Mouse (Mus musculus) limb, embryonic 12.5 days (tissue): ENCODE data around the gene Dynlt1f. TPM values are rescaled to one million over a fixed set of nuclear protein-coding genes. Genes with fewer than 3 reads are reported as not detected.
"Not testable (repeated sequence)": the region's sequence is repeated elsewhere in the genome, so short reads cannot be mapped to it uniquely, and the experiment has no call there.

ENCODE experiments used
- ATAC-seq: fragments of 200-750 bp; cut with Nextera tagmentation; 2 replicates; pipeline ENCODE4 v1.8.0; 2017; ENCODE audit warnings: low read depth, moderate TSS enrichment; ENCODE audit not compliant: insufficient number of reproducible peaks, insufficient read depth, low FRiP score, low TSS enrichment
- H3K27ac ChIP-seq: fragments of 300-500 bp; sonication (generic); 2 replicates; pipeline ENCODE4 v1.5.1; 2016; ENCODE audit warnings: mild to moderate bottlenecking, moderate library complexity
- H3K27me3 ChIP-seq: fragments of 300-500 bp; sonication (generic); 2 replicates; pipeline ENCODE4 v1.6.1; 2016; ENCODE audit warnings: mild to moderate bottlenecking, moderate library complexity
- H3K36me3 ChIP-seq: fragments of 300-500 bp; sonication (generic); 2 replicates; pipeline ENCODE4 v1.6.1; 2016; ENCODE audit warnings: mild to moderate bottlenecking, moderate library complexity
- H3K4me1 ChIP-seq: fragments of 300-500 bp; sonication (generic); replicated peaks from 2 replicates; pipeline ENCODE4 v1.6.1; 2016
- H3K4me2 ChIP-seq: fragments of 300-500 bp; sonication (generic); 2 replicates; pipeline ENCODE4 v1.6.1; 2016; ENCODE audit warnings: mild to moderate bottlenecking, moderate library complexity
- H3K4me3 ChIP-seq: fragments of 300-500 bp; sonication (generic); replicated peaks from 2 replicates; pipeline ENCODE4 v1.5.1; 2016; ENCODE audit warnings: mild to moderate bottlenecking
- H3K9ac ChIP-seq: fragments of 300-500 bp; sonication (generic); replicated peaks from 2 replicates; pipeline ENCODE4 v1.6.1; 2016; ENCODE audit warnings: mild to moderate bottlenecking, moderate library complexity
- H3K9me3 ChIP-seq: fragments of 300-500 bp; sonication (generic); 2 replicates; pipeline ENCODE4 v1.6.1; 2016; ENCODE audit warnings: mild to moderate bottlenecking, moderate library complexity
- WGBS: fragments of 180-500 bp; shearing (Covaris S2); methylation state at CpG from one replicate; pipeline ENCODE4 v1.1.7; 2016; 5-methylcytosine and 5-hydroxymethylcytosine counted together
- polyA plus RNA-seq: library from polyadenylated mRNA; unstranded; fragments of >200 nt; fragmentation: Nextera tagmentation; extraction: Ambion mirVana; gene quantifications from 2 replicates; pipeline ENCODE4 v1.2.1, GENCODE M21; 2016

Gene Dynlt1f
- polyA plus RNA-seq, 1 experiment from 2014 or later, result 326 TPM

GRCm38 (mm10) chr17:6620035-6620434 is 35.7 kb downstream of the Dynlt1f start:
- not testable (repeated sequence) for H3K4me1 ChIP-seq, H3K9ac ChIP-seq, H3K27ac ChIP-seq, H3K4me2 ChIP-seq, H3K36me3 ChIP-seq, ATAC-seq, H3K4me3 ChIP-seq, H3K9me3 ChIP-seq, H3K27me3 ChIP-seq
- 66% methylated on average over 6 of the region's 6 CpGs for WGBS

- ATAC-seq, H3K4me3 ChIP-seq, H3K27me3 ChIP-seq: not testable (repeated sequence)
These were observed 36.4 kb downstream of the Dynlt1f start for GRCm38 (mm10) chr17:6619271-6619670.

GRCm38 (mm10) chr17:6617689-6618400 is 37.9 kb downstream of the Dynlt1f start:
- not testable (repeated sequence) for H3K27ac ChIP-seq, H3K9ac ChIP-seq, H3K36me3 ChIP-seq, H3K4me2 ChIP-seq, H3K4me1 ChIP-seq, H3K27me3 ChIP-seq, H3K4me3 ChIP-seq, ATAC-seq, H3K9me3 ChIP-seq
- WGBS, result 34% methylated on average over 8 of the region's 13 CpGs

More at GRCm38 (mm10) chr17:6619271-6619670, 36.4 kb downstream of the Dynlt1f start:
- not testable (repeated sequence) for H3K36me3 ChIP-seq, H3K4me2 ChIP-seq, H3K9me3 ChIP-seq, H3K4me1 ChIP-seq, H3K27ac ChIP-seq, H3K9ac ChIP-seq
- 90% methylated on average over 5 of the region's 5 CpGs for WGBS

- H3K4me1 ChIP-seq, ATAC-seq, H3K9ac ChIP-seq, H3K36me3 ChIP-seq, H3K9me3 ChIP-seq, H3K27me3 ChIP-seq, H3K4me2 ChIP-seq, H3K27ac ChIP-seq, H3K4me3 ChIP-seq: not testable (repeated sequence)
- WGBS, result 97% methylated on average over 9 of the region's 9 CpGs
These were observed 39.0 kb downstream of the Dynlt1f start for GRCm38 (mm10) chr17:6616731-6617130.

- not testable (repeated sequence) for H3K4me2 ChIP-seq, H3K27me3 ChIP-seq, H3K9me3 ChIP-seq, H3K27ac ChIP-seq, H3K9ac ChIP-seq, ATAC-seq, H3K4me3 ChIP-seq, H3K4me1 ChIP-seq, H3K36me3 ChIP-seq
- WGBS, result 96% methylated on average over 5 of the region's 9 CpGs
These were observed 41.4 kb downstream of the Dynlt1f start for GRCm38 (mm10) chr17:6614316-6614715.

- not testable (repeated sequence) for H3K4me3 ChIP-seq, H3K9ac ChIP-seq, H3K36me3 ChIP-seq, H3K27ac ChIP-seq, H3K4me1 ChIP-seq, H3K4me2 ChIP-seq, H3K27me3 ChIP-seq, H3K9me3 ChIP-seq, ATAC-seq
- WGBS, result 67% methylated on average over 11 of the region's 14 CpGs
These were observed 42.2 kb downstream of the Dynlt1f start for GRCm38 (mm10) chr17:6613524-6613923.

- not testable (repeated sequence) for H3K9me3 ChIP-seq, H3K4me1 ChIP-seq, ATAC-seq, H3K4me3 ChIP-seq, H3K27me3 ChIP-seq, H3K36me3 ChIP-seq, H3K9ac ChIP-seq, H3K27ac ChIP-seq, H3K4me2 ChIP-seq
- WGBS, result 65% methylated on average over 1 of the region's 1 CpGs
These were observed 50.4 kb downstream of the Dynlt1f start for GRCm38 (mm10) chr17:6605347-6605746.

- not testable (repeated sequence) for H3K9me3 ChIP-seq, H3K36me3 ChIP-seq, H3K4me1 ChIP-seq, H3K9ac ChIP-seq, H3K27me3 ChIP-seq, H3K27ac ChIP-seq, ATAC-seq
- 0 out of 2 replicates have a peak overlapping the region, but pooled peaks have one; percentile 19 for H3K4me3 ChIP-seq
- 25% methylated on average over 3 of the region's 4 CpGs for WGBS
- H3K4me2 ChIP-seq, result peak overlapping the region; percentile 38
These were observed 53.5 kb downstream of the Dynlt1f start for GRCm38 (mm10) chr17:6602205-6602604.

- peak; percentile 91 for ATAC-seq
- WGBS, result 19% methylated on average over 30 of the region's 40 CpGs
- H3K9me3 ChIP-seq, H3K27me3 ChIP-seq, H3K9ac ChIP-seq, H3K4me1 ChIP-seq, H3K36me3 ChIP-seq, H3K27ac ChIP-seq: not testable (repeated sequence)
- Histone ChIP-seq H3K4me3 (peak within 1 kb of the TSS; percentile 36), H3K4me2 (peak within 1 kb of the TSS; percentile 48)
These were observed 54.3 kb downstream of the Dynlt1f start, which contains the start of gene Dynlt1c for GRCm38 (mm10) chr17:6601204-6601911. Gene Dynlt1c, plus strand, starts transcription at chr17:6601671.

GRCm38 (mm10) chr17:6600216-6600911 is 55.3 kb downstream of the Dynlt1f start:
- H3K9me3 ChIP-seq, H3K4me1 ChIP-seq, H3K27me3 ChIP-seq, H3K9ac ChIP-seq, ATAC-seq, H3K4me2 ChIP-seq, H3K36me3 ChIP-seq, H3K27ac ChIP-seq, H3K4me3 ChIP-seq: not testable (repeated sequence)
- 93% methylated on average over 6 of the region's 8 CpGs for WGBS

GRCm38 (mm10) chr17:6598356-6598755 is 57.3 kb downstream of the Dynlt1f start:
- H3K27ac ChIP-seq, H3K4me2 ChIP-seq, ATAC-seq, H3K27me3 ChIP-seq, H3K4me1 ChIP-seq, H3K36me3 ChIP-seq, H3K9me3 ChIP-seq, H3K4me3 ChIP-seq, H3K9ac ChIP-seq: not testable (repeated sequence)
- 83% methylated on average over 7 of the region's 7 CpGs for WGBS
